Mouse (Mus musculus) layer of hippocampus, adult 2 months (tissue): ENCODE measurements around the gene Slc4a11. TPM values are rescaled to one million over a fixed set of nuclear protein-coding genes. Genes with fewer than 3 reads are reported as not detected.

ENCODE experiments used
- DNase-seq, 2 experiments: peaks; one replicate each; pipeline ENCODE4 v3.0.0; 2022; ENCODE audit warnings: low spot score in 2 of 2
- H3K27ac ChIP-seq: fragments of 200-600 bp; 2 replicates; pipeline ENCODE4 v1.8.1; 2022
- H3K4me3 ChIP-seq: fragments of 200-600 bp; 2 replicates; pipeline ENCODE4 v1.8.1; 2022; ENCODE audit warnings: mild to moderate bottlenecking
- CTCF ChIP-seq: fragments of 200-600 bp; conservative IDR thresholded peaks from 2 replicates; pipeline ENCODE4 v1.8.1; 2022; ENCODE audit warnings: antibody characterized with exemption, mild to moderate bottlenecking, moderate library complexity
- total RNA-seq, 2 experiments: library from RNA; stranded (reverse); gene quantifications; 2 replicates each; pipeline ENCODE4 v1.2.3; 2021

The Slc4a11 gene
- total RNA-seq, 2 experiments from 2014 or later, result 0.61 to 0.66 TPM

GRCm38 (mm10) chr2:130641351-130642025 is 55.8 kb downstream of the Slc4a11 start:
- TF ChIP-seq CTCF, result no peak

GRCm38 (mm10) chr2:130639276-130639675 is 58.0 kb downstream of the Slc4a11 start:
- DNase-seq, result no peak
- Histone ChIP-seq H3K27ac (peak overlapping the region; percentile 34), H3K4me3 (peak overlapping the region; percentile 6; the same call in 1 of the 2 replicates)
- no peak for TF ChIP-seq CTCF

More at GRCm38 (mm10) chr2:130641351-130642025, 55.8 kb downstream of the Slc4a11 start:
- no peak for DNase-seq
- peak overlapping the region; percentile 80 for H3K4me3 ChIP-seq
- peak overlapping the region; percentile 95 for H3K27ac ChIP-seq

- no peak for TF ChIP-seq CTCF
- peak overlapping the region; percentile 34 for H3K27ac ChIP-seq
- no peak for DNase-seq
- peak overlapping the region; percentile 2; the same call in 1 of the 2 replicates for H3K4me3 ChIP-seq
Measured at GRCm38 (mm10) chr2:130638101-130638611, 59.2 kb downstream of the Slc4a11 start.

- no peak for TF ChIP-seq CTCF
- Histone ChIP-seq H3K27ac (peak overlapping the region; percentile 84), H3K4me3 (no peak overlapping the region; the same call in 1 of the 2 replicates)
- DNase-seq, result no peak
Measured at GRCm38 (mm10) chr2:130635847-130636246, 61.5 kb downstream of the Slc4a11 start.

DNA sequence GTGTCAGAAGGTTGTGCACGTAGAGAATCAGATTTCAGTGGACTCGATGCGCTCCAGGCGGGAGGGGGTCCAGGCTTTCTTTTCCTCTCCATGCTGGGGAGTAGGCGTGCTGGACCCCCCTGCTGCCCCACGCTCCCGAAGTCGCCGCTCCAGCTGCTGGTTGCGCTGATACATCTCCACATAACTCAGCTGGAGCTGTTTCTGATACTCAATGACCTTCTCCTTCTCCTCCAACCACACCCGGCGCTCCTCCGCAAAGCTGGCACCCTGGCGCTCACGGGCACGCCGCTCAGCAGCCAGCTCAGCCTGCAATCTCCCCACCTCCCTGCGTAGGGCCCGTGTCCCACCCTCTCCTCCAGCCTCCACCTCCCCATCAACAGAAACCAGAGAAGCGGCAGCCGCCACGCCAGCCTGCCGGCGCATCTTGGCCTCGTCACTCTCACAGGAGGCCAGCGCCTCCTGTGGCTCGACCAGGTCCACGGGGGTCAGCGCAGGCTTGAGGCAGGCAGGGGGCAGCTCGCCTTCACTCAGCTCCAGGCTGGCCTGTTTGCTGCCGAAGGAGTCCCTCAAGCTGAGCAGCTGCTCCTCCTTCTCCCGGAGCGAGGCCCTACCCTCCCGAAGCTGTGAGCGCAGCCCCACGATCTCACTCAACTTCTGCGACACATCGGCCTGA is 62.4 kb downstream of the Slc4a11 start:
- Histone ChIP-seq H3K27ac (peak overlapping the region; percentile 84), H3K4me3 (no peak overlapping the region)
- DNase-seq, result no peak
- 0 out of 2 replicates have a peak, but pooled peaks have one; percentile 10 for TF ChIP-seq CTCF

Other genes with a start within 250 kb of the Slc4a11 start
- 100 to 1,000 TPM; 326 to 341 TPM for gene Ptpra, start 247.2 kb downstream of the Slc4a11 start, total RNA-seq
- 10 to 100 TPM; 82.5 to 86.7 TPM for gene Mrps26, start 133.8 kb downstream of the Slc4a11 start, total RNA-seq
- not detected for gene Oxt, start 121.3 kb downstream of the Slc4a11 start, total RNA-seq
- 1 to 10 TPM; 2.1 to 2.6 TPM for gene Avp, start 115.0 kb downstream of the Slc4a11 start, total RNA-seq
- 1 to 10 TPM; 8.8 to 8.9 TPM for gene Fastkd5, start 67.5 kb downstream of the Slc4a11 start, total RNA-seq
- 10 to 100 TPM; 11.0 to 11.7 TPM for gene Ubox5, start 67.5 kb downstream of the Slc4a11 start, total RNA-seq
- 100 to 1,000 TPM; 185 to 196 TPM for gene Lzts3, start 54.7 kb downstream of the Slc4a11 start, total RNA-seq
- 10 to 100 TPM; 97.6 to 98.1 TPM for gene Ddrgk1, start 32.9 kb downstream of the Slc4a11 start, total RNA-seq
- gene Itpa, start 29.9 kb downstream of the Slc4a11 start, total RNA-seq, result 10 to 100 TPM; 36.0 to 36.8 TPM
- 10 to 100 TPM; 77.6 to 89.3 TPM for gene 4930402H24Rik, start 208.9 kb upstream of the Slc4a11 start, total RNA-seq
- 100 to 1,000 TPM; 111 to 113 TPM for gene Atrn, start 209.0 kb upstream of the Slc4a11 start, total RNA-seq